Mouse (Mus musculus) stomach, postnatal 0 days (tissue): ENCODE results near the gene Efcab6.

Experiments
- CTCF ChIP-seq: IDR thresholded peaks from 2 replicates; pipeline ENCODE4 v1.5.1; 2016; ENCODE audit warnings: antibody characterized with exemption, low read depth, mild to moderate bottlenecking, moderate library complexity
- EP300 ChIP-seq: optimal IDR thresholded peaks from 2 replicates; pipeline ENCODE3; 2016; ENCODE audit warnings: antibody characterized with exemption

- TF ChIP-seq CTCF (no peak), EP300 (no peak)
Measured at GRCm38 (mm10) chr15:83832265-83832664, 232.9 kb downstream of the Efcab6 start.
